Mouse (Mus musculus): ENCODE measurements at regions not wholly inside any gene's neighbourhood (a gene's known extent, or its start where the extent isn't known, plus 50 kb on each side); places are given as distances from the start of the nearest gene placed in this dataset.

GRCm38 (mm10) chr8:89220381-89220780 is 176.4 kb upstream of the Sall1 start:
- DNase-seq (ENCODE audit: low spot score in 2 of 2): no peak

GRCm38 (mm10) chr8:89219156-89219555 is 175.2 kb upstream of the Sall1 start:
- DNase-seq (ENCODE audit: low spot score in 2 of 2): no peak

GRCm38 (mm10) chr8:89217689-89218088 is 173.7 kb upstream of the Sall1 start:
- no peak for DNase-seq (ENCODE audit: low spot score in 2 of 2)

GRCm38 (mm10) chr8:89211931-89212330 is 168.0 kb upstream of the Sall1 start:
- no peak for DNase-seq (ENCODE audit: low spot score in 2 of 2)

- no peak for DNase-seq (ENCODE audit: low spot score in 2 of 2)
Observed at GRCm38 (mm10) chr8:89210684-89211083, 166.7 kb upstream of the Sall1 start.

- DNase-seq (ENCODE audit: low spot score in 2 of 2): no peak
Observed at GRCm38 (mm10) chr8:89207891-89208290, 163.9 kb upstream of the Sall1 start.

- DNase-seq (ENCODE audit: low spot score in 2 of 2): no peak
Observed at GRCm38 (mm10) chr8:89202484-89203096, 158.6 kb upstream of the Sall1 start.

- no peak for DNase-seq (ENCODE audit: low spot score in 2 of 2)
Observed at GRCm38 (mm10) chr8:89200301-89200700, 156.3 kb upstream of the Sall1 start.

GRCm38 (mm10) chr8:89185314-89185713 is 141.4 kb upstream of the Sall1 start:
- DNase-seq (ENCODE audit: low spot score in 2 of 2): no peak

GRCm38 (mm10) chr8:89175631-89176030 is 131.7 kb upstream of the Sall1 start:
- no peak for DNase-seq (ENCODE audit: low spot score in 2 of 2)

- no peak for DNase-seq (ENCODE audit: low spot score in 2 of 2)
Observed at GRCm38 (mm10) chr8:89171561-89171960, 127.6 kb upstream of the Sall1 start.

GRCm38 (mm10) chr8:89169484-89169883 is 125.5 kb upstream of the Sall1 start:
- no peak for DNase-seq (ENCODE audit: low spot score in 2 of 2)

GRCm38 (mm10) chr8:89167026-89167425 is 123.1 kb upstream of the Sall1 start:
- DNase-seq (ENCODE audit: low spot score in 2 of 2): no peak

GRCm38 (mm10) chr8:89156909-89157308 is 112.9 kb upstream of the Sall1 start:
- DNase-seq (ENCODE audit: low spot score in 2 of 2): no peak

GRCm38 (mm10) chr8:89153605-89154004 is 109.6 kb upstream of the Sall1 start:
- no peak for DNase-seq (ENCODE audit: low spot score in 2 of 2)

- DNase-seq (ENCODE audit: low spot score in 2 of 2): no peak
Observed at GRCm38 (mm10) chr8:89152867-89153595, 109.1 kb upstream of the Sall1 start.

GRCm38 (mm10) chr8:89152331-89152730 is 108.4 kb upstream of the Sall1 start:
- no peak for DNase-seq (ENCODE audit: low spot score in 2 of 2)

- DNase-seq (ENCODE audit: low spot score in 2 of 2): no peak
Observed at GRCm38 (mm10) chr8:89150952-89151351, 107.0 kb upstream of the Sall1 start.

- DNase-seq (ENCODE audit: low spot score in 2 of 2): no peak
Observed at GRCm38 (mm10) chr8:89141529-89142235, 97.7 kb upstream of the Sall1 start.

- DNase-seq (ENCODE audit: low spot score in 2 of 2): no peak
Observed at GRCm38 (mm10) chr8:89139876-89140275, 95.9 kb upstream of the Sall1 start.

GRCm38 (mm10) chr8:89138416-89139125 is 94.6 kb upstream of the Sall1 start:
- no peak for DNase-seq (ENCODE audit: low spot score in 2 of 2)
